Mouse (Mus musculus) testis, adult 2 months (tissue): ENCODE measurements around the gene Cdk10.

ENCODE experiments used
- CTCF ChIP-seq: fragments of 200-500 bp; IDR thresholded peaks from 2 replicates; pipeline ENCODE4 v1.5.1; 2012; ENCODE audit warnings: low read depth, mild to moderate bottlenecking, inconsistent platforms, low read length, moderate library complexity; ENCODE audit not compliant: control insufficient read depth, insufficient read depth, insufficient replicate concordance
- POLR2A ChIP-seq: fragments of 200-500 bp; IDR thresholded peaks from 2 replicates; pipeline ENCODE4 v1.6.1; 2012; ENCODE audit warnings: low read depth, mild to moderate bottlenecking, inconsistent platforms, low read length, moderate library complexity; ENCODE audit not compliant: control insufficient read depth

GRCm38 (mm10) chr8:123244382-123244781 lies 19.7 kb downstream of the Cdk10 start:
- TF ChIP-seq CTCF (no peak), POLR2A (no peak)
